Mouse (Mus musculus): Measurements from ENCODE around the gene Nploc4.

DNA sequence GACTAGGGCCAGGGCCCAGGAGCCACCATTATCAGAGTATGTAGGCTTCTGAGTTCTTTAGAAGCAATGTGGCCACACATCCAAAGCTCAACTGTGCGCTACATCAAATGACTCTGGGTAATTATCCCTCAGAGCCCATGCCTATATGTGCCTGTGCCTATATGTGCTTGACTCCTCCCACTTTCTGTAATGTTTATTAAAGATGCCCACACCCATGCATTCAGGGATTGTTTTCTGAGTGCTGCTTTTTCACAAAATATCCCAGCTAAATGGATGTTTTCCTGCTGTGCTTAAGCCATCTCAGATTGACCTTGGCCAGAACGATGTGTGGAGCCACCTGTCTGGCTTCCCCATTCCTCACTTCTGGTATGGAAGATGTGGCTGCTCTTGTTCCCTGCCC lies 26.0 kb upstream of the Nploc4 start:
- no peak for TF ChIP-seq MAX (IDR thresholded peaks at IDR 0.05; ENCODE audit: low read depth)
- TF ChIP-seq TCF12 (IDR thresholded peaks at IDR 0.05; ENCODE audit: insufficient read depth, poor library complexity, severe bottlenecking): no peak
- no peak for TF ChIP-seq POLR2A (IDR thresholded peaks at IDR 0.05; ENCODE audit: insufficient read length, low read depth)
- TF ChIP-seq MYOG (IDR thresholded peaks at IDR 0.05; ENCODE audit: control insufficient read depth in 1 of 3, insufficient read depth in 1 of 3, insufficient read length in 2 of 3, low read depth in 2 of 3): no peak
- no peak for TF ChIP-seq CEBPB (IDR thresholded peaks at IDR 0.05; ENCODE audit: insufficient read depth, poor library complexity, severe bottlenecking)
- TF ChIP-seq REST (IDR thresholded peaks at IDR 0.05; ENCODE audit: insufficient read depth, insufficient read length): no peak
- TF ChIP-seq POLR2AphosphoS2 (IDR thresholded peaks at IDR 0.05; ENCODE audit: insufficient read length, low read depth): no peak
- no peak for TF ChIP-seq USF1 (IDR thresholded peaks at IDR 0.05; ENCODE audit: low read depth)
- TF ChIP-seq E2F4 (IDR thresholded peaks at IDR 0.05; ENCODE audit: insufficient read depth): no peak
- no peak for TF ChIP-seq SRF (IDR thresholded peaks at IDR 0.05; ENCODE audit: control insufficient read depth, insufficient read length, low read depth)
- no peak for TF ChIP-seq MYOD1 (IDR thresholded peaks at IDR 0.05; ENCODE audit: control insufficient read depth in 1 of 3, insufficient read length in 2 of 3, low read depth in 2 of 3)

Measured in myocyte (in vitro differentiated cells).